Mouse (Mus musculus) midbrain, embryonic 11.5 days (tissue): Measurements from ENCODE around the gene 2610528J11Rik. TPM values are rescaled to one million over a fixed set of nuclear protein-coding genes. Genes with fewer than 3 reads are reported as not detected.
"Not testable (repeated sequence)": the region's sequence is repeated elsewhere in the genome, so short reads cannot be mapped to it uniquely, and the experiment has no call there.

Source experiments
- ATAC-seq: fragments of 200-750 bp; cut with Nextera tagmentation; 2 replicates; pipeline ENCODE4 v1.8.0; 2017; ENCODE audit warnings: moderate TSS enrichment, moderate library complexity; ENCODE audit not compliant: low FRiP score
- DNase-seq: peaks from one replicate; pipeline ENCODE4 v3.0.0; 2015; ENCODE audit warnings: low spot score; ENCODE audit errors: missing footprints
- H3K27ac ChIP-seq: fragments of 300-500 bp; sonication (generic); 2 replicates; pipeline ENCODE4 v1.5.1; 2014; ENCODE audit warnings: low read depth, low read length
- H3K27me3 ChIP-seq: fragments of 300-500 bp; sonication (generic); 2 replicates; pipeline ENCODE4 v1.6.1; 2014; ENCODE audit warnings: mild to moderate bottlenecking, low read length, moderate library complexity, mixed read lengths; ENCODE audit not compliant: control insufficient read depth, insufficient read depth
- H3K36me3 ChIP-seq: fragments of 300-500 bp; sonication (generic); 2 replicates; pipeline ENCODE4 v1.6.1; 2014; ENCODE audit warnings: mild to moderate bottlenecking, low read length, moderate library complexity, mixed read lengths; ENCODE audit not compliant: control insufficient read depth, insufficient read depth
- H3K4me1 ChIP-seq: fragments of 300-500 bp; sonication (generic); 2 replicates; pipeline ENCODE4 v1.6.1; 2014; ENCODE audit warnings: low read length; ENCODE audit not compliant: control insufficient read depth, insufficient read depth
- H3K4me2 ChIP-seq: fragments of 300-500 bp; sonication (generic); 2 replicates; pipeline ENCODE4 v1.6.1; 2014; ENCODE audit warnings: mild to moderate bottlenecking, moderate library complexity
- H3K4me3 ChIP-seq: fragments of 300-500 bp; sonication (generic); 2 replicates; pipeline ENCODE4 v1.5.1; 2014; ENCODE audit warnings: low read depth, low read length
- H3K9ac ChIP-seq: fragments of 300-500 bp; sonication (generic); 2 replicates; pipeline ENCODE4 v1.6.1; 2014; ENCODE audit warnings: low read length
- H3K9me3 ChIP-seq: fragments of 300-500 bp; sonication (generic); 2 replicates; pipeline ENCODE4 v1.6.1; 2016; ENCODE audit warnings: low read length; ENCODE audit not compliant: control insufficient read depth
- WGBS: fragments of 180-500 bp; shearing (Covaris S2); extraction: QIAGEN DNeasy Blood & Tissue Kit; methylation state at CpG from one replicate; pipeline ENCODE4 v1.1.7; 2014; 5-methylcytosine and 5-hydroxymethylcytosine counted together
- polyA plus RNA-seq: library from polyadenylated mRNA; unstranded; fragments of >200 nt; fragmentation: Nextera tagmentation; extraction: Ambion mirVana; gene quantifications from 2 replicates; pipeline ENCODE4 v1.2.1, GENCODE M21; 2014

2610528J11Rik gene
- 0.42 and 0.46 TPM in 2 replicates for polyA plus RNA-seq

DNA sequence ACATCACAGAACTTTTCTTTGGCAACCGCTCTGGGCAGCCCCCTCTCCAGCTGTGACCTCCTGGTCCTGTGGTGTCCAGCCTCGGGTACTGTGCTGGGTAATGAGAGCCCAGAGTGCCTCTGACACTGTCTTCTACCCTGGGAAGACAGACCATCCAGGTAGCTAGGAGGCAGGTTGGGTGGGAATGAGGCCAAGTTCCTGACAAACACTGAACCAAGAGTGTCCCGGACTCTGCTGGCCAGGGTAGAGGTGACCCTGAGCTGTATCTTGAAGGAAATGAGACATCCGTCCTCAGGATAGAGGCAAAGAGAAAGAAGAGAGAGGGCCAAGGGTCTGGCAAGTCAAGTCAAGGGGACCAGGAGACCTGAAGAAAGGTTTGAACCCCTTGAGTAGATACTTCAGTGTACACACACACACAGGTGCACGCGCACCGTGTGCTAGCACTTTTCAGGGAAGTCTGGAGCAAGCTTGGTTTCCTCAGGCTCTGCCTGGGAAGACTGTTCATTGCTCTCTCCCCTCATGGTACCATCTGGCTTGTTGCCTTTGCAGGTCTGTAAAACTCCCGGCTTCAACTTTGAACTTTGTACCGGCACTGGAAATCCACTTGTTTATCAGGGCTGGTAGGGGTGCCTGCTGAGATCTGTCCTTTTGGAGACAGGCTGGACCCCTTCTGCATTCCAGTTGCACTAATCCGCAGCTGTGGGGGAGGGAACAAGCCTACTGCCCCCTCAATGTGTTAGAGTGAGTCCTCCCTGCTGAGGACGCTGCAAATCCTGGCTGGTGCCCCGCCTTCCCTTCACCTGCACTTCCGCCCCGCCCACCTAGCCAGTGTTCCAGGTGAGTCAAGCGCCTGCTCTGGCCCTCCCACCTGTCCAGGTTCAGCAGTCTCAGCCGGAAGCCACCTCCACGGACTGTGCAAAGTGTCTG, at the start of gene 2610528J11Rik:
TSS of gene 2610528J11Rik (plus strand) at position 592 of the 927 bp plus-strand sequence.
- 41% methylated on average over 17 of the region's 17 CpGs for WGBS
- no peak for DNase-seq
- Histone ChIP-seq H3K4me1 (peaks cover 3% of the 10 kb centered on the region; the same call in 1 of the 2 replicates), H3K4me2 (no peak within 1 kb of the TSS), H3K9me3 (no peaks in the 10 kb centered on the region), H3K27ac (no peak within 1 kb of the TSS), H3K27me3 (no peaks in the 10 kb centered on the region; the same call in 1 of the 2 replicates), H3K9ac (no peak within 1 kb of the TSS), H3K36me3 (no peaks in the 10 kb centered on the region), H3K4me3 (no peak within 1 kb of the TSS)
- no peak for ATAC-seq

DNA sequence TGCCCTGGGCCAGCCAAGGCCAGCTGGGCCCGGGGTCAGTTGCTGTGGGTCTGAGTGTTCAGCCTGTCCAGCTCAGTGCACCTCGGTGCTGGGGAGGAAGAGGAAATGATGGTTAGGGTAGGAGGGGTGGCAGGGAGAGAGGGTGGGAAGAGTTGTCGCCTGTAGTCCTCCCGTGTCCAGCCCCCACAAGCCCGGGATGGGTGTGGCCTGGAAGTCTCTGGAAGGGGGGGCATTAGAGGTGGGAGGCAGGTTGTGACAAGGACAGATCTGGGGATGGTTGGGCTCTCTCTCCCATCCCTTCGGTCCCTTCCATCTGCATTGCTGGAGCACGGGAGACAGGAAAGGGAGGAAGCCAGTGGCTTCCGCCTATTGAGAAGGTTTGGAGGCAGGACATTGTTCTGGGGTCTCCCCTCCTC, 37.1 kb upstream of the 2610528J11Rik start, which contains the start of gene Tie1:
TSS of gene Tie1 (minus strand) at position 345 of the 416 bp plus-strand sequence.
- Histone ChIP-seq H3K27ac (no peak within 1 kb of the TSS), H3K36me3 (no peaks in the 10 kb centered on the region), H3K9ac (no peak within 1 kb of the TSS), H3K4me3 (no peak within 1 kb of the TSS), H3K4me2 (no peak within 1 kb of the TSS), H3K4me1 (no peaks in the 10 kb centered on the region), H3K9me3 (no peaks in the 10 kb centered on the region), H3K27me3 (no peaks in the 10 kb centered on the region)
- DNase-seq (no peak), ATAC-seq (no peak)
- WGBS: 79% methylated on average over 7 of the region's 8 CpGs

DNA sequence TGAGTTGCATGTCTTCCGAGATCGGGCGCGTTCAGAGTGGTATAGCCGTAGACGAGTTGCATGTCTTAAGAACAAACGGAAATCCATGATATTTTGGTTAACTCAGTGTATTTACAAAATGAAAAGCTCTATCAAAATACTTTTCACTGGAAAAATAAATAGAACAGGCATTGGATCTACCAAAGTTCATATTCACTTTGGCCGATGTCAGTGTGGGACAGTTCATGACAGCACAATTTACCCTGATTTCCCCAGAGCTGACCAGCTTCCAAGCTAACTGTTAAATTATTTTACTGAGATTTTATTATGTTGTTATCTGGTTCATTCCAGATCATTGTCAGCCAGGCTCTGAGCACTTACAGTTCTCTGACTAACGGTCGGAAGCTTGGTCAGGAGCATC, 36.3 kb upstream of the 2610528J11Rik start:
- Histone ChIP-seq H3K4me2 (no peak overlapping the region), H3K9me3 (no peaks in the 10 kb centered on the region), H3K36me3 (no peaks in the 10 kb centered on the region), H3K27ac (no peak overlapping the region), H3K27me3 (no peaks in the 10 kb centered on the region), H3K4me1 (no peaks in the 10 kb centered on the region), H3K4me3 (no peak overlapping the region), H3K9ac (no peak overlapping the region)
- DNase-seq (no peak), ATAC-seq (no peak)
- 92% methylated on average over 10 of the region's 10 CpGs for WGBS

DNA sequence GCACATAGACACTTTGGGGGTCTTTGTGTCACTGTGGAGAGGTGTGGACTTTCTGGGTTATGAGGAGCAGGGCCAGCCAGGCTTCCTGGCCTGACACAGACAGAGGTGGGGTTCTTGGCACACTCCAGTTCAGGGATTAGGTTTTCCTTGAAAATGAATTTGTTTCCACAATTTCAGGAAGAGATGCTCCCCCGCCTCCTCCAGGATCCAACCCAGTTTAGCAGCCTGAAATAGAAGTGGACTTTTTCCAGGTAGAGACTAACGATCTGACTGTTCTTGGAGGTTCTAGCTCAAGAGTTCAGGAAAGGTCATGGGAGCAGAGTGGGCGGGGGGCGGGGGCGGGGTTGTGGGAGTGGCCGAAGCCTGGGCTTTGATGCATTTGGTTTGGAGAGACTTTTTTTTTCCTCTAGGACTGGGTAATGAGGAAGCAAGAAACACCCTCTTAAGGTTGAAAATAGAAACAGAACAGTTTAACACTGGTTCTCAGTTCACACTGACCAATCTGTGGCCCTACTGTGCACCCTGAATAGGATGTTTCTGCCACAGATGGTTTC, 26.6 kb upstream of the 2610528J11Rik start:
- H3K4me3 ChIP-seq: no peak overlapping the region
- ATAC-seq: no peak
- H3K36me3 ChIP-seq: no peaks in the 10 kb centered on the region
- 52% methylated on average over 6 of the region's 6 CpGs for WGBS
- H3K4me1 ChIP-seq: no peaks in the 10 kb centered on the region
- no peak overlapping the region for H3K27ac ChIP-seq
- DNase-seq: no peak
- H3K9ac ChIP-seq: no peak overlapping the region
- H3K9me3 ChIP-seq: no peaks in the 10 kb centered on the region
- H3K4me2 ChIP-seq: no peak overlapping the region
- no peaks in the 10 kb centered on the region for H3K27me3 ChIP-seq

DNA sequence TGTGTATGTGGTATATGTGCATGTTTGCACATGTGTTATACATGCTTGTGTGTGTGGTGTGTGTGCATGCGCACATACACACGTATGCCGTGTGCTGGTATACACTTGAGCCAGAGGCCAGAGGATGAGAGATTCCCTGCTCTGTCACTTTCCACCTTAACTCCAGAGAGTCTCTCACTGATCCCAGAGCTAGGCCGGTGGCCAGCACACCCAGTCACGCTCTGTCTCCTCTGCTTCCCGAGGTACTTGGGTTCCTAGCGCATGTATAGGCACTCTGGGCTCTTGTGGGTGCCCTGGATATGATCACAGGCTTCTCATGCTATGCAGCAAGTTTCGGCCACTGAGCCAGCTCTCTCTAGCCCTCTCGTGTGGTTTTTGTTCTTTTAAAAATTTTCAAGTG, 26.0 kb upstream of the 2610528J11Rik start:
- Histone ChIP-seq H3K36me3 (no peaks in the 10 kb centered on the region), H3K27me3 (no peaks in the 10 kb centered on the region), H3K4me1 (no peaks in the 10 kb centered on the region), H3K27ac (no peak overlapping the region), H3K9ac (no peak overlapping the region), H3K4me3 (no peak overlapping the region), H3K4me2 (no peak overlapping the region), H3K9me3 (no peaks in the 10 kb centered on the region)
- WGBS: 74% methylated on average over 9 of the region's 9 CpGs
- DNase-seq (no peak), ATAC-seq (no peak)

DNA sequence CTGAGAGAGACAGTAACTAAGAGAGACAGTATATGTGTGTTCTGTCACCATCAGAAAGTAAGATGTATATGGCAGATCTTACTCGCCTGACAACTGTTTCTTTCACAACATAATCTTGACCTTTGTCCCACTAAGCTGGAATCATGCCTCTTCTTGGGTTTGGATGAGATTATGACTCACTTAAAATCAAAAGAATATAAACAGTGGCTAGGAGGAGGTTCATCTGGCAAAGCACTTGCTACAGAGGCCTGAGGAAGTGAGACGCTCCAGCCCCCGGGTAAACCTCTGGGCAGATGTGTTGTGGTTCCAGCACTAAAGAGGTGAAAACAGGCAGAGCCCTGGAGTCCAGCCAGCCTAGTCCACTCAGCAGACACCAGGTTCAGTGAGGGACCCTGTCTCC, 21.2 kb upstream of the 2610528J11Rik start:
- no peaks in the 10 kb centered on the region for H3K9me3 ChIP-seq
- ATAC-seq: no peak
- H3K36me3 ChIP-seq: no peaks in the 10 kb centered on the region

DNA sequence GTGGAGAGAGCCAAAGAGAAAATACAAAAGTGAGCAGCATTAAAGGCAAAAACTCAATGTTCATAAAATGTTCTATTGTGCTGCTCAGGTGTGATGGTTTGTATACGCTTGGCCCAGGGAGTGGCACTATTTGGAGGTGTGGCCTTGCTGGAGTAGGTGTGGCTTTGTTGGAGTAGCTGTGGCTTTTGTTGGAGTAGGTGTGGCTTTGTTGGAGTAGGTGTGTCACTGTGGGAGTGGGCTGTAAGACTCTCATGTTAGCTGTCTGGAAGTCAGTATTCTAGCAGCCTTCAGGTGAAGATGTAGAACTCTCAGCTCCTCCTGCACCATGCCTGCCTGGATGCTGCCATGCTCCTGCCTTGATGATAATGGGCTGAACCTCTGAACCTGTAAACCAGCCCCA, 19.6 kb upstream of the 2610528J11Rik start:
- WGBS: 84% methylated on average over 1 of the region's 1 CpGs
- not testable (repeated sequence) for H3K36me3 ChIP-seq, H3K9ac ChIP-seq, H3K27ac ChIP-seq, H3K27me3 ChIP-seq, H3K4me1 ChIP-seq, H3K4me2 ChIP-seq, ATAC-seq, H3K4me3 ChIP-seq, H3K9me3 ChIP-seq, DNase-seq

More for the DNA sequence above, 21.2 kb upstream of the 2610528J11Rik start:
- H3K27me3 ChIP-seq: no peaks in the 10 kb centered on the region
- no peak for DNase-seq
- H3K4me1 ChIP-seq: no peaks in the 10 kb centered on the region
- H3K4me2 ChIP-seq: no peak overlapping the region
- no peak overlapping the region for H3K9ac ChIP-seq
- WGBS: 75% methylated on average over 3 of the region's 3 CpGs
- no peak overlapping the region for H3K27ac ChIP-seq
- H3K4me3 ChIP-seq: no peak overlapping the region

DNA sequence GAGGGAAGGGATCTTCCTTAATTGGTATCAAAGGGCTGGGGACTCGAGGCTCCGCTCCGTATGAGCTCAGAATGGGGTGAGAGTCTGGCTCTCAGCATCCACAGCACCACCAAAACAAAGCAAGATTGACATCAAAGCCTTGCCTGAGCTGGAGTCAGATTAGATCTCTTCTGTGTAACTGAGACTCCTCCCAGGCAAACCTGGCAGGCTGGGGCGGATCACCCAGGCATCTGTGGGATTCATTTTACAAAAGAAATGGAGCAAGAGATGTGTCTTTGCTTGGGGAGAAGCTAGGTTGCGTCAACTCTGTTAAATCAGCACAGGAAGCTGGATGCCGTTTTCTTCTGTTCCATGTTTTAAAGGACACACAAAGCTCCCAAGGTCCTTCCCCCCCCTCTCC, 17.7 kb upstream of the 2610528J11Rik start:
- 0 out of 2 replicates have a peak, but pooled peaks cover 2% of the 10 kb centered on the region for H3K4me1 ChIP-seq
- H3K9me3 ChIP-seq: no peaks in the 10 kb centered on the region
- H3K27me3 ChIP-seq: no peaks in the 10 kb centered on the region
- ATAC-seq: no peak
- DNase-seq: peak; percentile 87
- H3K36me3 ChIP-seq: no peaks in the 10 kb centered on the region
- WGBS: 6% methylated on average over 6 of the region's 6 CpGs
- no peak overlapping the region for H3K9ac ChIP-seq
- H3K4me3 ChIP-seq: no peak overlapping the region
- no peak overlapping the region for H3K4me2 ChIP-seq
- no peak overlapping the region for H3K27ac ChIP-seq
